Mouse (Mus musculus): ENCODE data around the gene Gtf2e1.

Gtf2e1 gene

DNA sequence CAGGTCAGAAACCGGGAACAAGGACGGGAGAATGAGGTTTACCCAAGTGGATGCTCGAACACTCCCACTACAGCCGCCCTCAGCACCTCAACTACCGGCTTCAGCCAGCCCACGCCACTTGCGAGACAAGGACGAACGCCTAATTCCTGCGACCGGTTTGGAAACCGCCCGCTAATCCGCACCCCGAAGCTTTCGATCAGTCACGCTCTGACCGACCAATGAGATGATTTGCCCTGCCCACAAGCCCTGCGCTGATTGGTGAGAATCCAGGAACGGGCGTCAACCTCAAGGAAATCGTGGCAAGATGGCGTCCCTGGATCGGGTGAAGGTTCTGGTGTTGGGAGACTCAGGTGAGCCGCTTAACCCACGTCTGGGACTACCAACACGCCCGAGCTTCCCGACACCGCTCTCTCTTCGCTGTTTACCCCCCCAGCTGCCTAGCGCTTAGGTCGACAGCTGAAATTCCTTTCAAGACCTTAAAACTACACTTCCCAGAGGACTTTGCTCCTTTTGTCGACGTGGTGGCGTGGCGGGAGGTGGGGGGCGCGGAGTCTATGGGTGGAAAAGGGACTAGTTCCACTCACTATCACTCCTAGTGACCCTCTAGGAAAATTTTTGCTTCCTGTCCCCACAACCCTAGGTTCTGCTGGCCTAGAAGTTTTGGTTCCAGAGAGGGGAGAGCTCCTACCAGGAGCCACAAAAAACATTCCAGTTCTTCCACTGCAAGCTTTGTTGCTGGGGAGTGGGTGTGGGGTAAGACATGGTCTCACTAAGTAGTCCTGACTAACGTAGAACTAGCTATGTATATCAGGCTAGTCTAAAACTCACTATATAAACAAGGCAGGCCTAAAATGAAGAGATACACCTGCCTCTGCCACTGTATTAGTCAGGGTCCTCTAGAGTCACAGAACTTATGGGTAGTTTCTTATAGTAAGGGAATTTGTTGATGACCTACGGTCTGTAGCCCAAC is at the start of gene Gtf2e1, which contains the start of gene Rabl3:
TSS of gene Gtf2e1 (minus strand) at position 179 of the 970 bp plus-strand sequence.
TSS of gene Rabl3 (plus strand) at position 275 of the 970 bp plus-strand sequence.
- peak; percentile 99 for DNase-seq (ENCODE audit: low read depth, low spot score)

DNA sequence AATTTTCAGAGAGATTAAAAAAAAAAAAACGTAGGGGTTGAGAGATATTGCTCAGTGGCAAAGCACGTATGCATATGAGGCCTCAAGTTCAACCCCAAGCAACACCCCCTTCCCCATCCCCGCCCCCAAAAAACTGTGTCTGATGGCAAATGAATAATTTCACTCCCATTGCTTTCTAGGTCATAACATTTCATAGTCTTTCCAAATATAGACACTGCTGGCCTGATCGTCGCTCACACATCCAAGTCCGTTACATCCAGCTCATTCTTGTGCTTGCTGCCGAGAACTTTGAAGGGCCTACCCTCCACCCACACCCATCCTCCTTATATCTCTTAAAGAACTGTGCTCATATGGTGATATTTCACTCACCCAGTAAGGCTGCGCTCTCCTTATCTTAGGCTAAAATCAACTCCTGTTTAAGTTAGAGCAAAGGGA is 45.6 kb upstream of the Gtf2e1 start:
- DNase-seq (ENCODE audit: low read depth, low spot score), result no peak

DNA sequence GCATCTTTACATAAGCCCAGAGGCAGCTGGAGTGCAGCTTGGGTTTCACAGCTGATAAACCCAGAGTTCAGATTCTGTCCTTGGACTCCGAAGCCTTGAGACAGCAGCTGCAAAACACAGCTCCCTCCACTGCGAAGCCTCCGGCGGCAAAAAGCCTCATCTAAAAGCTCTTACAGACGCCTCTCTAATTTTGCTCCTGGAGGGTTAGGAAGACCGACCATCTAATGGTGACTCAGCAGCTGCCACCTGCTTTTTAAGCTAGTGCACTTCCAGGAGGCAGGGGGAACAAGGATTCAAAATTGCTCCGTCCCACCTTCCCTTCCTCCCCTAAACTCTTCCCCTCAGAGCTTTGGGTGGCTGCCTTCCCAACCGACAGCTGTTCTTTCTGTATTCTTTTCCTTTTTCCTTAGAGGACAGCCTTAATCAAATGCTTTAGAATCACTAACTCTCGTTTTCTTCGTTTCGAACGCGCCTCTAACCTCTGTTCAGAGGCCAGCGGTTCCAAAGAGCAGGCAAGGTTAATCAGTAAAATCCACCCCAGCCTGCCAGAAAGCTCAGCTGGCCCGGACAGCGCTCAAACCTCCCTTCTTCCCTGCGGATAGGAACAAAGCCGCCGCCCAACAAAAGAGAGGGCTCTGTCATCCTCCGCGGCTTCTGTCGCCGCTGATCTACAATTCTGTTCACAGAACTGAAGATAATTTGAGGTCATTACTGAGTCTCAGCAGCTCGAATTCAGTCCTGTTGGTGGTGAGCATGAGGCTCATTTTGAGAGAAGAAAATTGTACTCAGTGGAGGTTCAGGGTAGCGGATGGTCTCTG is 44.8 kb upstream of the Gtf2e1 start:
- DNase-seq (ENCODE audit: low read depth, low spot score), result no peak

DNA sequence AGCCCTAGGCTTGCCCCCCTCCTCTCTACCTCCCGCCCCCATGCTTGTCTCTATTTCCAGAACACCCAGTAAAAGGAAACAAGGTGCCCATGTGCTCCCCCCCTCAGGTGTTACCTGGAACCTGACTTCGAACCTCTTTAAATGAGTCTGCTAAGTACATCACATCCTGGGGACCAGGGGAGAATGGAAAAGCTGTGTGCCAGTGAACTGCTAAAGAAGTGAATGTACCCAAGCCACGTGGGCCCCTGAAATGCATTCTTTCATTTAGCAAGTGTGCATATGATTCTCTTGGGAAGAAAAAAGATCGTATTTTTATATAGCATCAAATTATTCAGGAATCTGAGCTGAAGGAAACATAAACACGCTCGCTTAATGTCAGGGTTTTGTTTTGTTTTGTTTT is 44.2 kb upstream of the Gtf2e1 start:
- no peak for DNase-seq (ENCODE audit: low read depth, low spot score)

DNA sequence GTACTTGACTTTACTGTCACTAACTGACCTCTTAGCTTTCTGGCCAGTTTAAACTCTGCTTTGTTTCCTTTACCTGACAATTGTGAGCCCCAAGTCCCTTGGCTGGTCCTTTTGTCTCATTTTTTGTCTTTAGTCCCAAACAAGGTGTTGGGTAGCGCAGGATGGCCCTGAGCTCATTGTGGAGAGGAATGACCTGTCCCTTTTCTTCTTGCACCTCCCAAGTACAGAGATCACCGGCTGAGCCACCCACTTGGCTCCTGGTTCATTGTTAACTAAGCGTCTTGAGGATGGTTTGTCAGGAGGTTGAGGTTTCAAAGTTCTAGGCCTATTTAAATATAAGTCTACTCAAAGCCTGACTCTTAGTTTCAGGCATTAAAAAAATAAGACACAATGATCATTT is 43.7 kb upstream of the Gtf2e1 start:
- no peak for DNase-seq (ENCODE audit: low read depth, low spot score)

DNA sequence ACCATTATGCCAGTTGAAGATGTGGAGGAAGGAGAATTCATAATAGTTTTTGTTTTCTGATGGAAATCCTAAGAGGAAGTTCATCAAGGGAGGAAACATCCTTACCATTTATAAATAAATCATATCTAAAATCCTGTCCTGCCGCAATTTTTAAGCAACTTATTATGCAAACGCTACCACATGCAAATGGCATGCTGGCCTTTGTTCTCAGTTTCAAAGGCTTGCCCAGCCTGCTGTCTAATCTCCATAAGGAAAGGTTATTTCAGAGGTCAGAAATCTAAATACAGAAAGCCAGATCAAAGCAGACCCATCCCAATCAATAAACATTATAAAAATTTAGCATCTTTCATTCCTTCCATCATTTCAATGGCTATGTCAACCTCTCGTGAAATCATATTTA is 42.3 kb upstream of the Gtf2e1 start:
- no peak for DNase-seq (ENCODE audit: low read depth, low spot score)

DNA sequence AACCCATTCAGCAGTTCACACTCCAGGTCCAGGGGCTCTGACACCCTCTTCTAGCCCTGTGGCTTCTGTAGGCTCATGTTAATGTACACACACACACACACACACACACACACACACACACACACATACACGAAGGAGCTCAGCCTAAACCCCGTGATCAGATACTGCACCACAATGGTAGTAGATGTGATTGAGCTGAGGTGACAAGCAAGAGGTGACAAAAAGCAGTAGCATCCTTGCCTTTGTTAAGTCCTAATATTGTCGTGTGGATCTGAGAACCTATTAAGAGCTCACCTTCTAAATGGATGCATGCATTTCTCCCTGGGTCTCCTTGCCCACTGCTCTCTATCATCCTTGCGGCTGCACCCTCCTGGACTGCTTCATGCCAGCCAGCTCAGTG is 41.1 kb upstream of the Gtf2e1 start:
- no peak for DNase-seq (ENCODE audit: low read depth, low spot score)

DNA sequence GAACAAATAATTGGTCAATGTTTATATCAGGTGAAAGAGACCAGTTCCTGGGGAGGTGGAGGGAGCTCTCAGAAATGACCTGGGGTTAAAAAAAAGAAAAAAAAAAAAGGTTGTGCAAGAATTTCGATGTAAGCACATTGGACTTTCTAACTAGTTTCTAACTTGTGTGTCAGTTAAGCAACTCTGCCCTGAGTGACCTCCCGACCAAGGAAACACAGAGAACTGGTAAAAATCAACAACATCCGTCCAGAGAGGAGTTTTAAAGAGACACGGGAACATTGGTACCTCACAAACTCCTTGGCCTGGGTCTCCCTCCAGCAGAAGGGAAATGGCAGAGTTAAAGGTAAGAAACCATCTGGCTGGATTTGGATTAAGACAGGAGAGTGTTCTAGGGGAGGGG is 40.4 kb upstream of the Gtf2e1 start, which contains the start of gene Hgd:
TSS of gene Hgd (plus strand) at position 160 of the 400 bp plus-strand sequence.
- DNase-seq (ENCODE audit: low read depth, low spot score), result no peak

DNA sequence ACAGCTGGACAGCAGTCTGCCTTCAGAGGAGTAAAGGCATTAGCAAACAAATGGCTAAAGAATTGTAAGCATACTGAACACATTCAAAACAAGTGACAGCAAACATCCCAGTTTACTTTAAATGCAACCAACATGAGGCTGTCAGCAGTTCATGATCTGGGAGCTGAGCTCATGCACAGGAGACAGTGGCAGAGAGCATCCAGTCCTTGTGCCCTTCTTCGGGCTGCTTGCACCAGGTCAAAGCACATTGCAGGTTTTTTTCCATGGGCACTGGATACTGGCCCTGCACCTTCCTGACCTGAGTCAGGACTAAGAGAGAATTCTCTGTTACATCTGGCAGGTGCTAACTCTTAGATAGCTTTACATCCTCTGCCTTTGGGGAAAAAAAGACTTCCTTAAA is 40.0 kb upstream of the Gtf2e1 start:
- DNase-seq (ENCODE audit: low read depth, low spot score), result no peak

DNA sequence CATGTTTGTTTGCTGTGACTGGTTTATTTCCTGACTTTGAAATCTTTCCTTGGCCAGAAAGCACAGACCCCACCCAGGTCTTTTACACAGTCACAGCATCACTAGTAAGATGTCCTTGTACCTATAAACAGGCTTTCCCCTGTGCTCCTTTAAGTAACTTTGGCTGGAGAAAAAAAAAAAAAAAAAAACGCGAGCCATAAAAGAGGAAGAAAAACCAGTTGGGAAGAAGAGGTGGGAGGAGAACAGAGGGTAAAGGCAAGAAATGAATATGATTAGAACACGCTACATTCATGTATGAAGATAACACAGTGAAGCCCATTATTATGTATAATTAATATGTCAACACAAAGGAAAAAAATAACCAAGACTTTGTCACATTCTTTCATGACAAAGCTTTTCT is 35.7 kb upstream of the Gtf2e1 start:
- DNase-seq (ENCODE audit: low read depth, low spot score), result no peak

DNA sequence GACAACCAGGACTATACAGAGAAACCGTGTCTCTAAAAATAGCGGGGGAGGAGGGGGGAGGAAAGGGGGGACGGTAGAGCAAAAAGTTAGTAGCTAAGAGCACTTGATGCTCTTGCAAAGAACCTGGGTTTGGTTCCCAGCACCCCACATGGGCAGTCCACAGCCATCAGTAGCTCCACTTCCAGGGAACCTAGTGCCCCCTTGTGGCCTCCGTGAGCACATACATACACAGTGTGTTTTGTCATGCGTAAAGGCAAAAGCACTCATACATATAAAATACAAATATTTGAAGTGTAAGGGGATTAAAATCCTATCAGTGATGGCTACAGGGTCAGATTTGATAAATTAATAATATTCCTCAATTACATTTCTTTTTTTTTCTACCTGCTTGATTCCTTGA is 33.5 kb upstream of the Gtf2e1 start:
- DNase-seq (ENCODE audit: low read depth, low spot score), result peak; percentile 6

DNA sequence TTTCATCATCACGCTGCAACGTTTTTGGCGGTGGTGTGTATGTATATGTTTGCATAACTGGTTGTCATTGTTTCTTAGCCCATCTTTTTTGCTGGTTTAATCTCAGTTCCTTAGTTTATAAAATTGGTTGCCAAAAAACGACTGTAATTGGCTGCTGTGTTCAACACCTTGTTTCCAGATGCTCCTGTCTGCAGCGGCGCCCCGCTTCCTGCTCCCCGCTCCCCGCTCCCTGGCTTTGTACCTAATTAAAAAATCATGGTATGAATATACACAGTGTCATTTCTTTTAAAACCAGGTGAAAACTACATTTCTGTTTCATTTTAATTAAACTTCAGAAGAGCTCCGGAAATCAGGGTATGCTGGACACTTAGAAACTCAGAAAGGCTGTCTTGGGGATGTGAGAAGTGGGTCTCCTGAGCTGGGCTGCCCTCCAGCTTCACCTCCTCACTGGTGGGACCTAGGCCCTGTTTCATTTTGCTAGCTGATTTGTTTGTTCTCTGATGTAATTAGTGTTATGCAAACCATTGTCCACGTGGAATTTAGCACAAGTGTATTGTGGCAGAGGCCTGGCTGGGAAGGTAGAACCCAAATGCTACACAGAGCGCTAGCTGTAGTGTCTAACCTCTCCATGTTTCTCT is 32.6 kb upstream of the Gtf2e1 start:
- no peak for DNase-seq (ENCODE audit: low read depth, low spot score)

DNA sequence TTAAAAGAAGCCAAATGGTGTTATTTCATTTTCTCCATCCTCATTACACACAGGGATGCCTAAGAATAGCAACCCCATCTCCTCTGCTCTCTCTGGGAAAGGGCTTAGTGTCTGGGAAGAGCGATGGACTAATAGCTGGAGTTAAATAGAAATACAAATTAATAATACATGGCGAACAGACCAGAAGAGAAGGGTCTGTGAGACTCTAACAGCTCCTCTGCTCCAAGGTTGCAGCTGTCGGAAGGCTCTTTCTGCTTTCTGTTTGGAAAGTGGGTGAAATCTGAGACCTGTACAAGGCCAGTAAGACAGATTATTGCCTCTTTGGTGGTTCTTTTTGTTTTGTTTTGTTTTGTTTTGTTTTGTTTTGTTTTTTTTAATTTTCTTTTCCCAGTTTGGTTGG is 32.0 kb upstream of the Gtf2e1 start:
- DNase-seq (ENCODE audit: low read depth, low spot score), result no peak

DNA sequence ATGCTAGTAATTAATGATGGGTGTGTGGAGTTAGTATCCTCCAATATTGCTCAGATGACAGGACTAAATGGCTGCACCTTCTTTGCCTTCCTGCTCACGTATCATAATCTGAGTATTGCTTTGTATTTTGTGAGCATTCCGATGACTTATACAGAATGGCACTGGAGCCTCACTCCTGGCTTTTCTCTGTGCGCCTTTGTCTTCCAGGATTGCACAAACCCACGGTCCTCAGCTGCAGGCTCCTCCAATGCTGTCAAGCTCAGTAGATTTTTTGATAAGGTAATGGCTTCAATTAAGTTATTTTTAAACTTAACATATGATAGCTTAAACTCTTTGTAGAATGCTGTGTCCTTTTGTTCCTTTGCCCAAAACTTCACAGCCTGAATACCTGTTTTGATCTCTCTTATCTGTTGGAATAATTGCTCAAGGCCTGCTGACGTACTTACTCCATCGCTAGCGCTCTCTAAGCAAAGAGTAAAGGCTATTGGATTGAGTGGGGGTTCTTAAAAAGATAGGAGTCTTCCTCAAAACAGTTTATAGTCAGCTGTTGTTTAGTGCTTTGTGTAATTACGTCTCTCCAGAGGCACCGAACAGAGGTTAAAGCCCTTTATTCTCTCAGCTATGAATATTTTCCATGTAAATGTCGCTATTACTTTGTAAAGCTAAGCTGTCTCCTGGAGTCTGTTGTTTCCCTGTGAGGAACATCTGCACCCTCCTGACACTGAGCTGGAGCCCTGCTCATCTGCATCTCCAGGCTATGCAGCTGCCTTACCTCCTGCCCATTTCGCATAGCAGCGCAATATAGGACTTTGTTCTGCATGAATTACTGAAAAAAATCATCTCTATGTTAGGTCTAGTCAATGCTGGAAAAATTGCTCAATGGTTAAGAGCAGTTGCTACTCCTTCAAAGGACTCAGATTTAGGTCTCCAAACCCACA is 27.8 kb upstream of the Gtf2e1 start:
- no peak for DNase-seq (ENCODE audit: low read depth, low spot score)

DNA sequence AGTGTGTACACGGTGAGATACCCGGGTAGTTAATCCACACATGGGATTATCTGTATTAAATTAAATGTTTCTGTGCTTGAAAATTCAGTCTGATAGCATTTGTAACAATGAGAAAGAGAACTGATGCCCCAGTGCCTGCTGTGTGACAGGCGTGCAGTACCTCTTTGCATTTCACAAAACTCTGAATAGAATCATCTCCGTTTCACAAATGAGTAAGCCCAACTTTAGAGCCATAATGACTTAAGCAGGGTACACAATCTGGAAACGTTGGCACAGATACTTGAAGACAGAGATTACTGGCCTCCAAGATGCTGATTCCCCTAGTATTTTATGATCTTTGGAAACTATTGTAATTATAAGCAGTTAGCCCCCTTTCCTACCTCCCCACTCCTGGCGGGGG is 26.5 kb upstream of the Gtf2e1 start:
- no peak for DNase-seq (ENCODE audit: low read depth, low spot score)

DNA sequence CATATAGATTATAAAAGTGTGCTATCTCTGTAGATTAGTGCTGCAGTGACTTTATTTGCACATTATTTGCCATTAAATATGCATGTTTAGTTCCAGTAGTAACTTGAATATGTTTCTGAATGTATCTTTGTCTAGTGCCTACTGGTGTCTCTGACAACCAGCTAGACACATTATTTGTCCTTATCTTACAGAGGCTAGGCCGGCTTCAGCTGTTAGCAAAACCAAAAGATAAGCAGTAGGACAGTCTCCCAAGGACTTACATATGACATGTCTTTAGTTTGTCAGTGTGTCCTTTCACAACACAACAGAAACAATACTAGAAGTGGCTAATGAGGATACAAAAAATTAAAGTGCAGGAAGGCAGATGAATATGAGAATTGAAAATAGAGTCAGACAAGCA is 25.5 kb upstream of the Gtf2e1 start:
- DNase-seq (ENCODE audit: low read depth, low spot score), result no peak

DNA sequence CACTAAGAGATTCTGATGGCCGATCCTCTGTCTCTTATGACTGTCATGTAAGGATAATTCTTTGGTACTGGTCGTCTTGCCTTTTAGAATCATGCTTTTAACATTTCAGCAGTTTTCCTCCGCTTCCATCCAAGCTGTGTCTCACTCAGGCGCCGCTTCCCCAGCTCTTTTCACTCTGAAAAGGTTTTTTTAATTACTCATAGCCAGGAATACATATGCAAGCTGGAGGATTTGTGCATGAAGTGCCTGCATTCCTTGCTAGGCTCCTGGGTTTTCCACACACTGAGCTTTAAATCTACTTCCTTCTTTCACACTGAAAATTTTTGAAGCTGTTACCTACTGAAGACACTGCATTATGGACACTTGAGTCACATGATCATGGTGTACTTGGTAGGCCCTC is 23.4 kb upstream of the Gtf2e1 start:
- no peak for DNase-seq (ENCODE audit: low read depth, low spot score)

DNA sequence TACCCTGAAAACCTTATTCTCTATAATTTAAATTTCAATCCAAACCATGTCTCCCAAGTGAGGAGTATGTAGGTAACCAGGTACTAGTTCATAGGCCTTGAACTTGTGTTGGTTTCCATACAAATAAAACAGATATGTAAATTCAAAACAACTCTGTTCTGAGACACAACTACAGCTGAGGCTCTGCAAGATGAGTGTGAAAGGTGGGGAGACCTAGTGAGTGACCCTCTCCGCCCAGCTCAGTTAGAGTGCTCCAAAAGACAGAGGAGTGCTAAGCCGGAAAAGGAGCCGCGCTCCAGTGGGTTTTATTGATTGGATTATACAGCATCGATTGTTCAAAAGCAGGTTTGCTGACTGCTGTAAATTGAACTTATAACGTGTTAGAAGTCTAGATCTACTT is 22.8 kb upstream of the Gtf2e1 start:
- DNase-seq (ENCODE audit: low read depth, low spot score), result no peak

DNA sequence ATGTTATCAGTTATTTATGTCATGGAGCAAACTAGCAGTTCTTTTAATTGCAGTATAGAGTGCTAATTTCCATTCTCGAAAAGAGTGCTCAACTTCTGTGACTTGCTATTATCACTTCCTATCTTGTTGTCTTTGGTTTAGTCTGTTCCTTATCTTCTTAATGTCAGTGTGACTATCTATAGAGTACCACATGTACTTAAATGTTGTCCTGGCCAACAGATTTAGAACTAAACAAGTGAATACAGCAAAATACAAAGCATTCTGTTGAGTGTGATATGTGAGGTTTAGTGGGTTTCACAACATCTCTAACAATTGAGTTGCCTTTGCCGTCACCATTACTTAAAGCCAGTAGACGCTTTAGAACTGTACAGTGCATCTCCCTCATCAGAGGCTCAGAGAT is 13.2 kb upstream of the Gtf2e1 start:
- no peak for DNase-seq (ENCODE audit: low read depth, low spot score)

DNA sequence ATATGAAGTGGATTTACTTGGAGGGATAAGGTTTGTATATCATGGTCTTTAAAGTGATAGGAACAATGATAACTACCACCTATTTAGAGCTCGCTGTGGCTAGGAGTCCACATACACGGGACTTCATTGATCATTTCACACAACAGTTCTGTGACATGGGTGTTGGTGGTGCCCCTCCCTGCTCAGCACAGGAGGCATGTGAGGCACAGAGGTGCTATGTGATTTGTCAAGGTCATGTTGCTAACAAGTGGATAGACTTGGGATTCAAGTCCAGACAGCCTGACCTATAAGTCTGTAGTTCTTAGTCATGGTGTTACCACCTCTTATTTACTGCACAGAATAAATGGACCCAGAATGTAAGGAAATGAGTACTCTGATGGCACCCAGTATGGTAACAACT is 11.4 kb upstream of the Gtf2e1 start:
- no peak for DNase-seq (ENCODE audit: low read depth, low spot score)

DNA sequence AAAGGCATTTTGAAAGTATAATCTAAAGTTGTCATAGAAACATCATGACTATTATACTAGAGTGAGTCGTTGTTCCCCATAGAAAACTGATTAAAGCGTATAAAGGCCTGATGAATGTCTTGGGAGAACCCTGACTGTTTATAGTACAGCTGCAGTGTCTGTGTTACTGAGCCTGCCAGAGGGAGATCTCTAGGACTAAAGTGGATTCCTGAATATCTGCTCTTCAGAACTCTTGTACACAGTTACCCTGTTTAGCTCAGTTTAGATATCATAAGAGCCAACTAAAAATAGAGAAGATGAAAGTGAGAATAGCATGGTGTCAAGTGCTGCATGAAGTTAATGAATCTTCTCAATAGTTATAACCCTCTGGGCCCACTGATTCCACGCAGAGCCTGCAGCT is 10.7 kb upstream of the Gtf2e1 start:
- DNase-seq (ENCODE audit: low read depth, low spot score), result no peak

Measured in CD4-positive, CD25-positive, alpha-beta regulatory T cell, adult 2 months (primary cell).